Mouse (Mus musculus): ENCODE data around the gene Ino80e. TPM values are rescaled to one million over a fixed set of nuclear protein-coding genes. Genes with fewer than 3 reads are reported as not detected.
A peak's percentile ranks its signal among the peaks of the same experiment; 100 is the strongest.
"Not testable (repeated sequence)": the region's sequence is repeated elsewhere in the genome, so short reads cannot be mapped to it uniquely, and the experiment has no call there.

Gene Ino80e
- polyA plus RNA-seq (2012; rRNA removed) = 66.0 and 68.9 TPM in 2 replicates

DNA sequence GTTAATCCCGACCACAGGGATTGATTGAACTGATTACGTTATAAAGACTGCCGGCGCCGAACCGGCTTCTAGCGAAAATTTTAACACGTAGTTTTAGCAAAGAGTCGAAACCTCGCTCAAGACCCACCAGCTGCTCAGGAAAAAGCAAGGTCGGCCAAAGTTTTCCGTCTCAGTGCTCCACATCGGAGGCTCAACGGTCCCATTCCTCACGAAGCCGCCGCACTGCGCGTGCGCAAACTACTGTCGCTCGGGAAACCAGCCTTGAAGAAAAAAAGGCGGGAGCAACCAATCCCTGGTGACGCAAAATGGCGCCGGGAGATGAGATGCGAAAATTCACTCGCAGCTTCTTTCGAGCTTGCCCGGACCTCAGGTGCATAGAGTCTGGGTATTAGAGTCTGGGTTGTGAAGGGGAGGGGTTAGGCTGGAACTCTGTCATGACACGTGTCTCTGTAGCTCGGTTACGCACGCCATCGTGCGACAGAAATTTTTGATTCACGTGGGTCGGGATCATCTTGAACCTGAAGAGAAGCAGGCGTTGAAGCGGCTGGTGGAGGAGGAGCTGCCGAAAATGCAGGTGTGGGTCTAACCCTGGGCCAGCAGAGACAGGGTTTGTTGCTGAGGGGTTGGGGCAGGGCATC lies at the start of gene Ino80e:
Gene Ino80e (minus strand): TSS at position 231 of the 638 bp plus-strand sequence.
- TF ChIP-seq CTCF (IDR thresholded peaks at IDR 0.05; ENCODE audit: insufficient read depth, low read length) = no peak
- TF ChIP-seq POLR2A (IDR thresholded peaks at IDR 0.05; ENCODE audit: borderline replicate concordance, extremely low read depth, low read depth, low read length) = peak; percentile 65; the same call in 1 of the 2 replicates
- WGBS = under 1% methylated on average over 41 of the region's 41 CpGs
- peak within 1 kb of the TSS; percentile 89 for H3K4me3 ChIP-seq (replicated peaks; ENCODE audit: extremely low read depth, low read depth, low read length)
- DNase-seq = peak; percentile 91
- peaks cover 11% of the 10 kb centered on the region for H3K4me1 ChIP-seq (ENCODE audit: control insufficient read depth, insufficient read depth, low read length)

- Histone ChIP-seq H3K4me3 (replicated peaks; ENCODE audit: extremely low read depth, low read depth, low read length) (no peak overlapping the region), H3K4me1 (ENCODE audit: control insufficient read depth, insufficient read depth, low read length) (no peaks in the 10 kb centered on the region)
- TF ChIP-seq CTCF (IDR thresholded peaks at IDR 0.05; ENCODE audit: insufficient read depth, low read length) (no peak), POLR2A (IDR thresholded peaks at IDR 0.05; ENCODE audit: borderline replicate concordance, extremely low read depth, low read depth, low read length) (no peak)
- WGBS = 44% methylated on average over 3 of the region's 3 CpGs
- no peak for DNase-seq
Measured at GRCm38 (mm10) chr7:126905590-126905989, 43.4 kb upstream of the Ino80e start.

- not testable (repeated sequence) for H3K4me3 ChIP-seq (replicated peaks; ENCODE audit: extremely low read depth, low read depth, low read length); DNase-seq
- WGBS = 95% methylated on average over 7 of the region's 9 CpGs
- H3K4me1 ChIP-seq (ENCODE audit: control insufficient read depth, insufficient read depth, low read length) = peaks cover 11% of the 10 kb centered on the region
Measured at GRCm38 (mm10) chr7:126899781-126900180, 37.6 kb upstream of the Ino80e start.

GRCm38 (mm10) chr7:126898102-126898990 lies 36.2 kb upstream of the Ino80e start:
- WGBS = 11% methylated on average over 37 of the region's 37 CpGs
- TF ChIP-seq POLR2A (IDR thresholded peaks at IDR 0.05; ENCODE audit: borderline replicate concordance, extremely low read depth, low read depth, low read length) (peak; percentile 97), CTCF (IDR thresholded peaks at IDR 0.05; ENCODE audit: insufficient read depth, low read length) (no peak)
- peaks cover 11% of the 10 kb centered on the region for H3K4me1 ChIP-seq (ENCODE audit: control insufficient read depth, insufficient read depth, low read length)
- peak overlapping the region; percentile 80 for H3K4me3 ChIP-seq (replicated peaks; ENCODE audit: extremely low read depth, low read depth, low read length)
- DNase-seq = peak; percentile 98

DNA sequence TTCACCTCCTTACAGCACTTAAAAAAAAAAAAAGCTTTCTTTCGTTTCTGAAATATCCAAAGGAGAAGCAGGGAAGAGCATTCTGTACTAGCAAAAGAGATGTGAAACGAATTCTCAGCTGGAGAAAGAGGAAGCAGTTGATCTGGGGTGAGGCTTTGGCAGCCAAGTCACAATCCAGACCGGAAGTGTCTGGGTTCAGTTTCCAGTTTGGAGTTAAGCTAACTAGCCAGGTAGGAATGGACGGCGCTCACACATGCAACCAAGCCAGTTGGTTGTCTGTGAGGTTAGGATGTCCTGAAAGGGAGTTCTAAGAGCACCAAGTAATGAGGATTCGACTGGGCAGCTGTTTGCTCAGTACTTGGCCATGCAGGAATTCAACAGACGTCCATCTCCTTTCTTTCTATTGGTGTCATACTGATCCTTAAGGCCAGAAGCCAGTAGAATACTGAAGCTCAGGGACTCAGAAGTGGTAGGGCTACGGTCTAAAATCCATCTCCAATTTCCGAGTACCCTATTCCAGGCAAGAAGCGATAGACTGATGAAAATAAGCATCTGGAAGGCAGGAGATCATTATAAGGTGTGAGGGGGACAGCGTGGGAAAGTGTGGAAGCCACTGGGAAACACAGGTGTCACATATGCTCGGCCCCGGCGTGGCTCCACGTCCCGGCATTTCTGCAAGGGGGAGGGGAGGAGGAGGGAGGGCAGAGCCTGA lies 35.4 kb upstream of the Ino80e start:
- WGBS = 6% methylated on average over 16 of the region's 16 CpGs
- peaks cover 11% of the 10 kb centered on the region for H3K4me1 ChIP-seq (ENCODE audit: control insufficient read depth, insufficient read depth, low read length)
- DNase-seq = peak; percentile 40
- peak overlapping the region; percentile 80 for H3K4me3 ChIP-seq (replicated peaks; ENCODE audit: extremely low read depth, low read depth, low read length)
- TF ChIP-seq CTCF (IDR thresholded peaks at IDR 0.05; ENCODE audit: insufficient read depth, low read length) (no peak), POLR2A (IDR thresholded peaks at IDR 0.05; ENCODE audit: borderline replicate concordance, extremely low read depth, low read depth, low read length) (no peak)

GRCm38 (mm10) chr7:126896912-126897311 lies 34.7 kb upstream of the Ino80e start:
- Histone ChIP-seq H3K4me1 (ENCODE audit: control insufficient read depth, insufficient read depth, low read length) (peaks cover 11% of the 10 kb centered on the region), H3K4me3 (replicated peaks; ENCODE audit: extremely low read depth, low read depth, low read length) (no peak overlapping the region)
- WGBS = 83% methylated on average over 5 of the region's 5 CpGs
- DNase-seq = no peak
- no peak for TF ChIP-seq CTCF (IDR thresholded peaks at IDR 0.05; ENCODE audit: insufficient read depth, low read length)
- no peak for TF ChIP-seq POLR2A (IDR thresholded peaks at IDR 0.05; ENCODE audit: borderline replicate concordance, extremely low read depth, low read depth, low read length)

DNA sequence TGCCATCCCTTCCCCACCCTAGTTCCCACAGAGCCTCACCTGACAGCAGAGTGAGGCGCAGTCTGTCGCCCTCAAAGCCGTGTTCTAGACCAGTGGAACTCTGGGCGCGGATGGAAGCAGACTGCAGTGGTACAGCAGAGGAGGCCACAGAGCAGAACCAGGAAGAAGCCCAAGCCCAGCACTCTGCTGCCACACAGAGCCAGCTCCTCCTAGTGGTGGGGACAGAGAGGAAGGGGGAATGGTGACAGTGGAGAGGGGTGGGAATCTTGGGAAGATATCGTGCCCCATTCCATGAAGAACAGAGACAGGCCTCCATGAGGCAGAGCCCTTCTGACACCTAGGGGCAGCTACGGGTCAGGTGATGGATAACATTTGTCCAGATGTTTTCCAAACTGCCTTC lies 26.7 kb upstream of the Ino80e start:
- TF ChIP-seq CTCF (IDR thresholded peaks at IDR 0.05; ENCODE audit: insufficient read depth, low read length) (peak; percentile 80), POLR2A (IDR thresholded peaks at IDR 0.05; ENCODE audit: borderline replicate concordance, extremely low read depth, low read depth, low read length) (no peak)
- Histone ChIP-seq H3K4me3 (replicated peaks; ENCODE audit: extremely low read depth, low read depth, low read length) (no peak overlapping the region), H3K4me1 (ENCODE audit: control insufficient read depth, insufficient read depth, low read length) (peaks cover 13% of the 10 kb centered on the region)
- DNase-seq = no peak
- WGBS = 48% methylated on average over 7 of the region's 7 CpGs

- peaks cover 13% of the 10 kb centered on the region for H3K4me1 ChIP-seq (ENCODE audit: control insufficient read depth, insufficient read depth, low read length)
- no peak for DNase-seq
- TF ChIP-seq CTCF (IDR thresholded peaks at IDR 0.05; ENCODE audit: insufficient read depth, low read length) = no peak
- TF ChIP-seq POLR2A (IDR thresholded peaks at IDR 0.05; ENCODE audit: borderline replicate concordance, extremely low read depth, low read depth, low read length) = no peak
- WGBS = 72% methylated on average over 5 of the region's 5 CpGs
- no peak overlapping the region for H3K4me3 ChIP-seq (replicated peaks; ENCODE audit: extremely low read depth, low read depth, low read length)
Measured at GRCm38 (mm10) chr7:126887281-126887680, 25.1 kb upstream of the Ino80e start.

Data from lung, adult 2 months (tissue).